Mouse (Mus musculus) MEL (cell line): ENCODE measurements around the gene Cyfip2.

Experiments used
- CHD1 ChIP-seq: IDR thresholded peaks from 2 replicates; pipeline ENCODE4 v1.6.1; 2012; ENCODE audit warnings: low read depth, mild to moderate bottlenecking, inconsistent platforms, low read length, improper control_type of control experiment
- CTCF ChIP-seq, 3 experiments: IDR thresholded peaks in 2 of 3; conservative IDR thresholded peaks in 1 of 3; 2 replicates each; pipeline ENCODE4 v1.5.1; 2011 to 2012; ENCODE audit warnings: low read length in 3 of 3, low read depth in 2 of 3, mild to moderate bottlenecking in 2 of 3, improper control_type of control experiment in 1 of 3, inconsistent platforms in 1 of 3, mixed read lengths in 1 of 3, moderate library complexity in 1 of 3; ENCODE audit not compliant: control insufficient read depth in 1 of 3, insufficient read depth in 1 of 3, poor library complexity in 1 of 3, severe bottlenecking in 1 of 3
- EP300 ChIP-seq, 2 experiments: IDR thresholded peaks; 2 replicates each; pipeline ENCODE4 v1.6.1; 2011; ENCODE audit warnings: improper control_type of control experiment in 2 of 2, low read length in 2 of 2, low read depth in 1 of 2, mild to moderate bottlenecking in 1 of 2
- HCFC1 ChIP-seq: IDR thresholded peaks from 2 replicates; pipeline ENCODE4 v1.6.1; 2012; ENCODE audit warnings: low read depth, mild to moderate bottlenecking, inconsistent platforms, low read length, improper control_type of control experiment, moderate library complexity
- POLR2AphosphoS5 ChIP-seq: IDR thresholded peaks from 2 replicates; pipeline ENCODE4 v1.6.1; 2012; ENCODE audit warnings: low read depth, borderline replicate concordance, mild to moderate bottlenecking, inconsistent platforms, low read length, moderate library complexity, mixed read lengths

- TF ChIP-seq POLR2AphosphoS5 (no peak), CTCF (IDR thresholded peaks at IDR 0.05 in 2 of 3, conservative IDR thresholded peaks at IDR 0.05 in 1 of 3; ENCODE audit: control insufficient read depth in 1 of 3, insufficient read depth in 1 of 3, low read depth in 2 of 3, low read length in 3 of 3, poor library complexity in 1 of 3, severe bottlenecking in 1 of 3) (no peak), CHD1 (no peak), EP300 (IDR thresholded peaks at IDR 0.05; ENCODE audit: low read depth in 1 of 2, low read length in 2 of 2) (no peak), HCFC1 (no peak)
Observed at GRCm38 (mm10) chr11:46244731-46245604, 67.7 kb downstream of the Cyfip2 start.
